Mouse (Mus musculus): ENCODE measurements around the gene Ermn.

The Ermn gene

DNA sequence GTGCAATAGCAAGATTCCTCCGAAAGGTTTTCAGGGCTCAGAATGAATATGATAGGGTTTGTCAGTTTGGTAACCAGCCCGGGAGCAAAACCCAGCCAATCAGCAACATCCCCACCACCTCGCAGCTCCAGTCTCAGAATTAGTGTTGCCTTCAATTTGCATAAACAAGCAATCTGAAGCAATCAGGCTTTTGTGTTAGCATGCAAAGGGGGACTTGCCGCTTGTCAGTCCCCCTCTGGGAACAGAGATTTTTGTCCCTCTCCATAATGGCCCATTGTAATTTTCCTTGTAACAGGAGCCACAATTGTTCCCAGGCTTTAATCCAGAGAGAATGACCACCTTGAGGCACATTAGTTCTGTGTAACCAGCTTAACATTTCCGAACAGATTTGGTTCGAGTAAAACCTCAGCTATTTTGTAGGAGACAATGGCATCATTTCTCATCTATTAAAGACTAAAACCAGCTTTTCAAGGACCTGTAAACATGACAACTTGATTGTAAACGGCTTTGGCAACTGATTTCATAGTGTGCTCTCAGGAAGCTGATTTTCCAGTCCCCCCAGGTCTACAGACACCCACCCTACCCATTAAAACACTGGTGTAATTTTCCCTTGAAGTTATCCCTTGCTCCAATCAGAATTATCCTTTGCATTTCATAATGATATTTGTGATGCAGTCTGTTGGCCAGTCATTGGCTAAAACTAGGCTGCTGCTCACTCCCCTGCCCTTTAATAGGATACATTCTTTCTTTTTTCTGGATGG lies at the start of gene Ermn:
TSS of gene Ermn (minus strand) at position 44 of the 761 bp plus-strand sequence.
- peak; percentile 28 for DNase-seq (ENCODE audit: low spot score)

DNA sequence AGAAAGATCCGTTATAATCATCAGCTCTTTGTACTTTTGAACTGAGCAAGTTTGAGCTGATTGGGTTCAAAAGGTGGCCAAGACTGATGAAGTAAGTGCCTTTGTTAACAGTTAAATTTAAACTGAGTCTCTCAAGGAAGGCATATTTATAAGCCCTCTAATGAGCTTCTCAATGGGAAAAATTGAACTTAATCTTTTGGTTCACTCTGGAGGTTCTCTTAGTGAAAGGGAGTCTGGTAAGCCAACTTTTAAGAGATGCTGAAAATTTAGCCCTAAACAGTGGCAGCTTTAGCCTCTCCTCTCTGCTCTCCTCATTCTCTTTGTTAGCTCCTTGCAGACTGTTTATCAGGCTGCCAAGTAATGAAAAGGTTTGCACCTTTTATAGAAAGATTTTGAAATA lies 42.2 kb upstream of the Ermn start:
- DNase-seq (ENCODE audit: low spot score), result no peak

DNA sequence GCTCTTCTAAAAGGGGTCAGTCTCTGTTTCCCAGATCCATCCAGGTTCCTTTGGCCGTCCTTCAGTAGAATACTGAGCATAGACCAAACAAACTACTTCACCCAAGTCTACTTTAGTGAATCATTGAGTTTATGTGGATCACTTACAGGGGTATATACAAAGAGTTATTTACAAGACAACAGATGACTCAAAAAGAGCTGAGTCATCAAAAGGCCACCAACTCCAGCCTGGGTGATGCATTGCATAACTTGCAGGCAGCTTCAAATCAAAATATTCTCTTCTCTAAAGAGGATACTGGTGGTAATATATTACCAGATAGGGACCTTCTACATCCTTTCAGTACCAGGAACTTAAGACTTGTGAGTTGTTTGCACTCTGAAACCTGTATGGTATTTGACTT lies 33.8 kb upstream of the Ermn start:
- no peak for DNase-seq (ENCODE audit: low spot score)

DNA sequence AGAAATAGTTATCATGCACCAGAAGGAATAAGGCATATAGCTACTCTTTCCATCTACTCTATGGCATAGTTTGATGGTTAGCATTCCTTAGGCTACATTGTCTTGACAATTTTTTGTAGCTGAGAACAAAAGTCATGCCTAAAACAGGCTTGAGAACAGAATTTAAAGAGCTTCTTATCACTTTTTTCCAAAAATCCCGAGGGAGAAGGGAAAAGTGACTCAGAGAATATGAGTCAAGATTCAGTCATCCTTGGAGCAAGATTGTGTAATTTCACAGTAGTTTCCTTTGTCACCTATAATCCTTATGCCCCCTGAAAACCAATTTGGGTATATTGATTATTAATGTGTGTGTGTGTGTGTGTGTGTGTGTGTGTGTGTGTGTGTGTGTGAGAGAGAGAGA lies 27.2 kb upstream of the Ermn start:
- DNase-seq (ENCODE audit: low spot score), result no peak

DNA sequence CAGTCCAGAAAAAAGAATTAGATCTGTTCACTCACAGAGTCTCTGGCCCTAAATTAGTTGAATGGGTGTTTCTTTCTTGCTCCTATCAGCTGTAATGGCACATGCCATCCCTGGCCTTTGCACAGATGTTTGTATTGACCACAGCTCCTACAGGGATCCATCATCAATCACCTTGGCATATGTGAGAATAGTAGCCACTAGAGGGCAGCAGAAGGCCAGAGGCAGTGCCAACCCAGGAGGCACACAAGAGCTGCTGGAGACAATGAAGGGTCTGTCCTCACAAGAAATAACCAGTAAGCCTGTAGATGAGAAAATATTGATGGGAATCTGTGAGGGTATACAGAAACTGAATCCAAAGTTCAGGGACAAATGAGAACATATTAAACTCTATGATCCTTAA lies 2.7 kb upstream of the Ermn start:
- peak; percentile 62 for DNase-seq (ENCODE audit: low spot score)

DNA sequence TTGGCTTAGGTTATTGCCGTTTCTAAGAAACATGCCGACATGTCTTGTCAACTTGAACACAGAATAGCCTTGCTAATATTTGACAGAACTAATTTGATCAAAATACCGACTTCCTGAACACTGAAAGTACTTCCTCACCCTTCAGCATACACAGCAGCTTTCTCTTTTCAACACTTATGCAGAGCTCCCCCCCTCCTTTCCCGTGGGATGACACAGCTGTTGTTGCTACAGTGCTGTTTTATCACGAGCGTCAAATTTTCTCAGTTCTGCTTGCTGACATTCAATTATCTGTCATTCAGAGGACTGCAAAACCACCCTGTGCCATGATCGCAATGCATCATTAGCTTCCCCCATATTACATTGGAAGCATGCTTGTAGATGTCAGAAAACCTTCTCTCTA lies 10.8 kb downstream of the Ermn start:
- DNase-seq (ENCODE audit: low spot score), result peak; percentile 22

DNA sequence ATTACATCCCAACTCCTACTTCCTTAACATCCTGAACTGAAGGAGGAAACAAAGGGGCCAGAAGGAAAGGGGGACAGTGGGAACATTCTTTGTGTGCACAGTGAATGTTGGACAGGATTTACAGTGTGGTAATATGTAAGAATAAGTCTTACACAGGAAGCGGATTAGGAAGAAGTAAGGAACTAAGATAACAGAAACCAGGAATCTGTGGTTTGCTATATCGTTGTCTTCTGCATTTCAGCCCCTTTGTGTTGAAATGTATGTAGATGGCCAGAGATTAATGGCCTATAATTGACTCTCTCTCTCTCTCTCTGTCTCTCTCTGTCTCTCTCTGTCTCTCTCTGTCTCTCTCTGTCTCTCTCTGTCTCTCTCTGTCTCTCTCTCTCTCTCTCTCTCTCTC lies 15.7 kb downstream of the Ermn start:
- DNase-seq (ENCODE audit: low spot score), result no peak

DNA sequence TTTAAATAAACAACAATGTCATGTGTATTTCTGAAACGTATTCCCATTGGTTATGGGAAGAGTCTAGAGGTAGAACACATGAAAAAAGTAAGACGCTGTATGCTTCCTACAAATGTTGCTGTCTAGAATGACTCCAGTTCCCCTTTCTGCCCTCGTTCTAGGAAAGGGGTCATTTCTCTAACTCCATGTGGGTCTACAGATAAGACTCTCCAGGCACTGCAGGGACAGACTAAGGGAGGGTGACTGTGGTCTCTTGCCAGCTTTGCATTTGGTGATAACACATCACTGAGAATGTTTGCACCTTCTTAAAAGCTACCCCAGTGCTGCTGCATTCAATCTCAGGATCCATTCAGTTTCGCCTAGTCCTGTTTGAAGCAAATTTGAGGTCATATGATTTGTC lies 17.0 kb downstream of the Ermn start:
- no peak for DNase-seq (ENCODE audit: low spot score)

DNA sequence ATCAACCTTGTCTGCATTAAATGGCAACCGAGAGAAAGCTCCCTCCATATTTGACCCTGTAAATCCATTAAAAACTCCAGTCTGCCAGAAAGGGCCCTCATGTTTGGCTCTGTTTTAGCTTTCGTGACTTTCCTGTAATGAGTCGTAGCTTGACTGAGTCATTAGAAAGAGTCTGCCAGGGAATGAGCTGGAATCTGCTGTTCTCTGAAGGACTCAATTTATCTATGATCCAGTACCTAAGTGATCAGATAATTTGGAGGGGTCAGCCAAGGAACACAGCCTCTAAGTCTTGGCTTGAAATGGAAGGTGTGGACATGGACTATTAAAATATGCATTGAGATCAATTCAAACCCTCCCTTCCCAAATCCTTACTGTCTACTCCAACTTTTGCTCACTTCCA lies 21.2 kb downstream of the Ermn start:
- no peak for DNase-seq (ENCODE audit: low spot score)

DNA sequence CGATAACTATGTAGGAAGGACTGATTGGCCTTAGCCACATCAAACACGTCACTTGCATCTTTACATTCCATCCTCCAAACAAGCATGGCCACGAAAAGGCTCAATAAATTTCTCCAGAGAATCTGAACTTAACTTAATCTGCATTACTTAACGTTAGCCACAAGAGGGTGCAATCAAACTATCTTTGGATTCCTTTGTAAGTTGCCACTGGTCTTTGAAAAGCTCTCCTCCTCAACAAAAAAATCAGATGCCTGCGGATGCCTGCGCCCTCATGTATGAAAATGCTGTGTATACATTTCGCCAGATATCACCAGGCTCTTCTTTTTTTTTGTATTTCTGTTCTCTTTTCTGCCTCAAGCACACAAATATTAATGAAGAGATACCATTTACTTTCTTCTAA lies 23.3 kb downstream of the Ermn start:
- DNase-seq (ENCODE audit: low spot score), result no peak

DNA sequence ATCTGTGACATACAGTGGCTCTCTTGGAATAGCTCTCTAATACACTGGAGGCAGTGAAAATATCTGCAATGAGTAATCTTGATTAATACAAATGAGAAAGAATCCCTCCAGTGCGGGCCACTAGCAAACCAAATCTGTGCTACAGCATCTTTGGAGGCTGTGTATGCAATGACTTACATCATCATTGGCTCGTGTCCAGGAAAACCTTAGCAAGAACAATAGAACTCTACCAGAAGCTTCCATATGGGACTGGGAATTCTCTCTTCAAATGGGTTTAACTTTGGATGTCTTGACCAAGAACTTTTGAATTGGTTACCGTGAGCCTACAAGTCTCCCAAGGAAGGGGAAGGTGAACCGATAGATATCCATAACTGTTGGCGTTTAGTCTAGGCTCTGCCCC lies 25.9 kb downstream of the Ermn start:
- no peak for DNase-seq (ENCODE audit: low spot score)

DNA sequence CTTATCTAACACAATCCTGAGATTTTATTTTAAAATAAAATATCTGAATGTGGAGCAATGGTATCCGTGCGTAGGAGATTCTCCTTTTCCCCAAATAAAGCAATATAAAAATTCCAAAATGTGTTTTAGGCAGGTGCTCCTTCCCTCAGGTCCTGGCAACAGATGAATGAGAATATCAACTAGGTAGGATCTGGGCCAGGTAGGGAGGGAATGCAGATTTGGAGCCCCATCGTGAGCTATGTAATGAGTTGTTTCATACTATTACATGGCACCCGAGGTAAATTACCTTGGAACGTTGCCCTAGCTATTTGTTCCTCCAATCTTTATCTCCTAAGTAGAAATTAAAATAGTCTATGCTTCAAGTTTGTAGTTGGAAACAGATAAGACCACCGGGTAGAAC lies 29.1 kb downstream of the Ermn start:
- no peak for DNase-seq (ENCODE audit: low spot score)

DNA sequence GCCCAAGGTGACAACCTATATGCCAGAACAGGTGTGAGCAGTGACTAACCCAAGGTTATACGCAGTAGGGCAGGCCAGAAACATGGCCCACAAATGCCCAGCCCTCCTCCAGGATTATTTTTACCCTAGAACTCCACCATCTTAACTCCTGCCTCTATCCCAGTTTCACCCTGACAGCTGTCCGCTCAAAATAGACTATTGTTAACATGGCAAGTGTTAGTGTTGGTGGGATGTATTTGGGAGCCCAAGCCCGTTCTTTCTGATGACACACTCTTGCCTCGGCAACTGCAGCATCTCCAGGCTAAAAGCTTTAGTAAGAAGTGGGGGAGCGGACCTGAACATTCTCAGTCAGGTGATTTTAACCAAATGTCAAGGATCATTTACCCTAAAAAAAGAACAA lies 45.6 kb downstream of the Ermn start:
- no peak for DNase-seq (ENCODE audit: low spot score)

DNA sequence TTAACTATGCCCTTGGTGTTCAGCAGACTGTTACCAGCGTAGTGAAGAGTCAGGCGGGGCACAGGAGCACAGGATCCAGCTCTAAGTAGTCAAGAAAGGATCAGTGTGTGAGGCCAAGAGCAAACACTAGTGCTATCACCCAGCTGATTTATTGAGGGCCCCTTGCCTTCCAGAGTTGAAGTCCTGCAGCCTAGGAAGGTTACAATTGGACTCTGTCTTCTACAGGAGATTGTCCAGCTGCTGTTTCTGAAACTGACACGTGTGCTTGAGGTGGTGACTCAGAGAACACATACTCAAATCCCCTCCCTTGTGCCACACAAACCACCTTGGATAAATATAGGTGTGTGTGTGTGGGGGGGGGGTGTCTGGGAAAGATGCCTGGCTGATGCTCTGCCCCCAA lies 51.2 kb downstream of the Ermn start:
- DNase-seq (ENCODE audit: low spot score), result no peak

DNA sequence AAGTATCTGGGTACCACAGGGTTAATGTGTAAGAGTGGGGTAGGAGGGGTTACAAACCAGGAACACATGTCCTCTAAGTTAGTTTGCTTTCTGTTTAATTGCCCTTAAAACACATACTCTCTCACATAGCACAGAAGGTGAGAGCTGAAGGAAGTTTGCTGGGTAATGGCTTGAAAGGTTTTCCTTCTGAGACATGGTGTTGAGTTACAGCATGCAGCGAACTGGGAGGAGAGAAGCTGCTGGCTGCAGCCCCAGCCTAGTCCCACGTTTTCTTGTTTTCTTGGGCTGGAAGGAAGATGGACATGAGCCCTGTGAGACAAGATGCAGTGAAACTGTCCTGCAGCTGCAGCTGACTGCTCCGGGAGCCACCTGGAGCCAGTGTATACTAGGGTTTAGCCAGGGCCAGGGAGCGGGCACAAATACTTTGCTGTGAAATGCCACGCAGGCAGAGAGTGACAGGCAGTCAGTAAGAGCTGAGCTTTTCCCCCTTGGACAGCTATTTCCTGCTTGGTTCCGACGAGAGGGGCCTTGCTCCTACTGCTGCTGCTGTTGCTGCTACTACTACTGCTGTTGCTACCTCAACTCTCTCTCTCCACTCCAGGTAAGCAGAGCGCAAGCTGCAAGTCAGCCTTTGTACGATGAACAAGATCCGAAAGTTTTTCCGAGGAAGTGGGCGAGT lies 54.8 kb downstream of the Ermn start, which contains the start of gene Galnt5:
TSS of gene Galnt5 (plus strand) at position 133 of the 679 bp plus-strand sequence.
- DNase-seq (ENCODE audit: low spot score), result no peak

All from left cerebral cortex, adult 11 months (tissue).